Mouse (Mus musculus) cortical plate, adult 2 months (tissue): ENCODE results near the gene Thsd7b. TPM values are rescaled to one million over a fixed set of nuclear protein-coding genes. Genes with fewer than 3 reads are reported as not detected.
"Not testable (repeated sequence)": the region's sequence is repeated elsewhere in the genome, so short reads cannot be mapped to it uniquely, and the experiment has no call there.

Experiments
- H3K27ac ChIP-seq: fragments of 200-500 bp; 2 replicates; pipeline ENCODE4 v1.5.1; 2012; ENCODE audit warnings: low read length, control low read depth, inconsistent platforms; ENCODE audit not compliant: insufficient read depth
- H3K4me1 ChIP-seq: fragments of 200-500 bp; 2 replicates; pipeline ENCODE4 v1.6.1; 2011; ENCODE audit warnings: low read length; ENCODE audit not compliant: control insufficient read depth, insufficient read depth
- H3K4me3 ChIP-seq: fragments of 200-500 bp; 2 replicates; pipeline ENCODE4 v1.5.1; 2011; ENCODE audit warnings: mild to moderate bottlenecking, low read length, control low read depth; ENCODE audit not compliant: insufficient read depth
- CTCF ChIP-seq: fragments of 200-500 bp; IDR thresholded peaks from 2 replicates; pipeline ENCODE4 v1.5.1; 2011; ENCODE audit warnings: mild to moderate bottlenecking, control low read depth, low read length; ENCODE audit not compliant: insufficient read depth; ENCODE audit errors: extremely low read depth
- POLR2A ChIP-seq: fragments of 200-500 bp; IDR thresholded peaks from 2 replicates; pipeline ENCODE4 v1.6.1; 2011; ENCODE audit warnings: mild to moderate bottlenecking, low read length, control low read depth; ENCODE audit not compliant: insufficient read depth; ENCODE audit errors: extremely low read depth
- polyA plus RNA-seq: library from polyadenylated mRNA; depleted of rRNA; stranded (reverse); fragments of >200 nt; gene quantifications from 2 replicates; pipeline ENCODE4 v1.2.3, GENCODE M21; 2012

Gene Thsd7b
- polyA plus RNA-seq, 1 experiment: 4.0 TPM

- Histone ChIP-seq H3K4me3 (no peak overlapping the region), H3K4me1 (no peaks in the 10 kb centered on the region), H3K27ac (no peak overlapping the region)
- TF ChIP-seq CTCF (no peak), POLR2A (no peak)
Measured at GRCm38 (mm10) chr1:129955478-129955877, 682.4 kb downstream of the Thsd7b start.

- TF ChIP-seq POLR2A (no peak), CTCF (no peak)
- H3K4me3 ChIP-seq: no peak overlapping the region
- no peak overlapping the region for H3K27ac ChIP-seq
- H3K4me1 ChIP-seq: no peaks in the 10 kb centered on the region
Measured at GRCm38 (mm10) chr1:129956625-129957024, 683.5 kb downstream of the Thsd7b start.

- H3K27ac ChIP-seq, H3K4me3 ChIP-seq, H3K4me1 ChIP-seq: not testable (repeated sequence)
Measured at GRCm38 (mm10) chr1:129959352-129959751, 686.2 kb downstream of the Thsd7b start.

- no peak overlapping the region for H3K27ac ChIP-seq
- no peak overlapping the region for H3K4me3 ChIP-seq
- TF ChIP-seq CTCF: no peak
- TF ChIP-seq POLR2A: no peak
- no peaks in the 10 kb centered on the region for H3K4me1 ChIP-seq
Measured at GRCm38 (mm10) chr1:129963166-129963565, 690.1 kb downstream of the Thsd7b start.

- H3K4me3 ChIP-seq, H3K27ac ChIP-seq, H3K4me1 ChIP-seq: not testable (repeated sequence)
Measured at GRCm38 (mm10) chr1:129989247-129989646, 716.1 kb downstream of the Thsd7b start.

- TF ChIP-seq POLR2A (no peak), CTCF (no peak)
- Histone ChIP-seq H3K4me1 (no peaks in the 10 kb centered on the region), H3K4me3 (no peak overlapping the region), H3K27ac (no peak overlapping the region)
Measured at GRCm38 (mm10) chr1:129990821-129991220, 717.7 kb downstream of the Thsd7b start.

GRCm38 (mm10) chr1:130055012-130055411 is 781.9 kb downstream of the Thsd7b start:
- TF ChIP-seq POLR2A: no peak
- Histone ChIP-seq H3K4me1 (no peaks in the 10 kb centered on the region), H3K27ac (no peak overlapping the region), H3K4me3 (no peak overlapping the region)

GRCm38 (mm10) chr1:130062105-130062504 is 789.0 kb downstream of the Thsd7b start:
- no peak overlapping the region for H3K27ac ChIP-seq
- no peaks in the 10 kb centered on the region for H3K4me1 ChIP-seq
- TF ChIP-seq CTCF (no peak), POLR2A (no peak)
- H3K4me3 ChIP-seq: no peak overlapping the region

- Histone ChIP-seq H3K4me1 (no peaks in the 10 kb centered on the region), H3K27ac (no peak overlapping the region), H3K4me3 (no peak overlapping the region)
- TF ChIP-seq CTCF: no peak
Measured at GRCm38 (mm10) chr1:130066193-130066959, 793.3 kb downstream of the Thsd7b start.

GRCm38 (mm10) chr1:130083788-130084187 is 810.7 kb downstream of the Thsd7b start:
- Histone ChIP-seq H3K4me3 (no peak overlapping the region), H3K4me1 (no peaks in the 10 kb centered on the region), H3K27ac (no peak overlapping the region)
- TF ChIP-seq POLR2A (no peak), CTCF (no peak)

GRCm38 (mm10) chr1:130085207-130085606 is 812.1 kb downstream of the Thsd7b start:
- Histone ChIP-seq H3K27ac (no peak overlapping the region), H3K4me3 (no peak overlapping the region), H3K4me1 (no peaks in the 10 kb centered on the region)
- no peak for TF ChIP-seq CTCF
- TF ChIP-seq POLR2A: no peak
